Mouse (Mus musculus) kidney, embryonic 14.5 days (tissue): ENCODE data around the gene Map3k15. TPM values are rescaled to one million over a fixed set of nuclear protein-coding genes. Genes with fewer than 3 reads are reported as not detected.

Experiments
- ATAC-seq: fragments of 200-750 bp; cut with Nextera tagmentation; 2 replicates; pipeline ENCODE4 v1.8.0; 2017; ENCODE audit warnings: moderate number of reproducible peaks, mild to moderate bottlenecking, moderate TSS enrichment, moderate library complexity; ENCODE audit not compliant: low FRiP score, low TSS enrichment
- H3K27ac ChIP-seq: fragments of 300-500 bp; sonication (generic); 2 replicates; pipeline ENCODE4 v1.5.1; 2014; ENCODE audit warnings: low read depth, mild to moderate bottlenecking, low read length, moderate library complexity, mixed read lengths
- H3K27me3 ChIP-seq: fragments of 300-500 bp; sonication (generic); 2 replicates; pipeline ENCODE4 v1.6.1; 2014; ENCODE audit warnings: mild to moderate bottlenecking, low read length; ENCODE audit not compliant: control insufficient read depth, insufficient read depth
- H3K36me3 ChIP-seq: fragments of 300-500 bp; sonication (generic); 2 replicates; pipeline ENCODE4 v1.6.1; 2014; ENCODE audit warnings: low read length, mixed read lengths; ENCODE audit not compliant: control insufficient read depth, insufficient read depth
- H3K4me1 ChIP-seq: fragments of 300-500 bp; sonication (generic); 2 replicates; pipeline ENCODE4 v1.6.1; 2014; ENCODE audit warnings: low read length, mixed read lengths; ENCODE audit not compliant: control insufficient read depth, insufficient read depth
- H3K4me2 ChIP-seq: fragments of 300-500 bp; sonication (generic); replicated peaks from 2 replicates; pipeline ENCODE4 v1.6.1; 2014; ENCODE audit warnings: low read depth, mild to moderate bottlenecking, low read length
- H3K4me3 ChIP-seq: fragments of 300-500 bp; sonication (generic); 2 replicates; pipeline ENCODE4 v1.5.1; 2014; ENCODE audit warnings: mild to moderate bottlenecking, low read length
- H3K9ac ChIP-seq: fragments of 300-500 bp; sonication (generic); 2 replicates; pipeline ENCODE4 v1.6.1; 2014; ENCODE audit warnings: low read depth, mild to moderate bottlenecking, low read length, moderate library complexity
- H3K9me3 ChIP-seq: fragments of 300-500 bp; sonication (generic); 2 replicates; pipeline ENCODE4 v1.6.1; 2016; ENCODE audit warnings: low read length; ENCODE audit not compliant: control insufficient read depth
- WGBS: fragments of 180-500 bp; shearing (Covaris S2); extraction: QIAGEN DNeasy Blood & Tissue Kit; methylation state at CpG from one replicate; pipeline ENCODE4 v1.1.7; 2014; 5-methylcytosine and 5-hydroxymethylcytosine counted together
- polyA plus RNA-seq: library from polyadenylated mRNA; unstranded; fragments of >200 nt; fragmentation: Nextera tagmentation; extraction: Ambion mirVana; gene quantifications from 2 replicates; pipeline ENCODE4 v1.2.1, GENCODE M21; 2014

The Map3k15 gene
- polyA plus RNA-seq, 1 experiment from 2014 or later: 0.34 TPM

DNA sequence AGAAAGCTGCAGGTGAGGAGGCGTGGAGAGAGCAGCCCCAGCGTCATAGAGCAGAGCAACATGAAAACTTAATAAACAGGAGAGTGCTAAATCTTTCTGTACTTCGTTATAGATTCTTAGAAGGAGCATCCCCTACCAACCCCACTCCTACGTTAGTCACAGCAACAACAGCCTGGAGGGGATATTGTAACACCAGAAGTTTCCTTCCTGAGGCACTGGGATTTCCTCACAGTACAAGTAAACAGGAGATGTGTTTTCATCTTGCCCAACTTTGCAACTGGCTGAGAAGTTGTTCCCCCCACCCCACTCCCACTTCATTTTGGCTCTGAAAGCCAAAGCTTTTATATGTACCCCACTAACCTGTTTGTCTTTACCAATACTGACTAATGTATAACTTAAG, 119.6 kb downstream of the Map3k15 start:
- Histone ChIP-seq H3K4me1 (no peaks in the 10 kb centered on the region), H3K9ac (no peak overlapping the region), H3K27ac (no peak overlapping the region), H3K9me3 (no peaks in the 10 kb centered on the region), H3K4me3 (no peak overlapping the region), H3K36me3 (no peaks in the 10 kb centered on the region), H3K4me2 (no peak overlapping the region), H3K27me3 (no peaks in the 10 kb centered on the region)
- no peak for ATAC-seq
- 67% methylated on average over 4 of the region's 4 CpGs for WGBS

DNA sequence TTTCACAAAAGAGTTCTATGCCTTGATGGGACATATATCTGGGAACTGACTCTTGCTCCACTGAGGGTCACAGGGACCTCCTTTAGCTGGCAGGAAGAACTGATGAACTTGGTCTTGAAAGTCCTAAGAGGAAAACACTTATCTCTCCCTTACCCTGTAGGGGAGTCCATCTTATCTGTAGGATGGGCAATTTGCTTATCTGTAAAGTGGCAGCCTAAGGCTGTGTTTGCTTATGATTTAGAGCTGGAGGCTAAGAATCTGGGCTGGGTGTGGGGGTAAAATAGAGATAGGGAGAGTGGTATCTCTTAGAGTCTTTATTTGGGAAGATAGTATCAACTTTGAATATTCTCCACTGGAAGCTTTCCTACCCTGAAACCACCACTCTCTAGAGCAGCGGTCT, 125.5 kb downstream of the Map3k15 start:
- Histone ChIP-seq H3K36me3 (0 out of 2 replicates have a peak, but pooled peaks cover 2% of the 10 kb centered on the region), H3K9ac (no peak overlapping the region), H3K9me3 (no peaks in the 10 kb centered on the region), H3K4me3 (no peak overlapping the region), H3K4me2 (no peak overlapping the region), H3K27ac (no peak overlapping the region), H3K27me3 (no peaks in the 10 kb centered on the region), H3K4me1 (no peaks in the 10 kb centered on the region)
- no peak for ATAC-seq
- 94% methylated on average over 1 of the region's 1 CpGs for WGBS

DNA sequence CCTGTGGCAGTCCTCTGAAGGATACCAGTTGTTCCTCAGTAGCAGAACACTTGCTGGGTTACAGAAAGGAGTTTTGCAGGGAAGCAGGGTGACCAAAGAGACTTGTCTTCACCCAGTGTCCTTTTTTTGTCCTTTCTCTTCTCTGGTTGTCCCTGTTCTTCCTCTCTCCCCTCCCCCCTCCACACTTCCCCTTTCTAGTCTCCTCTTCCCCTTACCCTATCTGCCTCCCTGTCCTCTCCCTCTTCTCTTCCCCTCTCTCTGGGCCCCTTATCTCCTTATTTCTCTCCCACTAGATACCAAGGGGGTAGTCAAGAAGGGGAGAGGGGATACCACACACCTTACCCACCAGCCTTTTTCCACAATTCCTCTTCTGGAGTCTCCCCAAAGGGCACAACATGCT, 127.8 kb downstream of the Map3k15 start:
- no peak overlapping the region for H3K4me3 ChIP-seq
- H3K9me3 ChIP-seq: no peaks in the 10 kb centered on the region
- peaks cover 3% of the 10 kb centered on the region; the same call in 1 of the 2 replicates for H3K36me3 ChIP-seq
- no peak overlapping the region for H3K9ac ChIP-seq
- no peaks in the 10 kb centered on the region for H3K27me3 ChIP-seq
- ATAC-seq: no peak
- no peaks in the 10 kb centered on the region for H3K4me1 ChIP-seq
- no peak overlapping the region for H3K27ac ChIP-seq
- H3K4me2 ChIP-seq: no peak overlapping the region

DNA sequence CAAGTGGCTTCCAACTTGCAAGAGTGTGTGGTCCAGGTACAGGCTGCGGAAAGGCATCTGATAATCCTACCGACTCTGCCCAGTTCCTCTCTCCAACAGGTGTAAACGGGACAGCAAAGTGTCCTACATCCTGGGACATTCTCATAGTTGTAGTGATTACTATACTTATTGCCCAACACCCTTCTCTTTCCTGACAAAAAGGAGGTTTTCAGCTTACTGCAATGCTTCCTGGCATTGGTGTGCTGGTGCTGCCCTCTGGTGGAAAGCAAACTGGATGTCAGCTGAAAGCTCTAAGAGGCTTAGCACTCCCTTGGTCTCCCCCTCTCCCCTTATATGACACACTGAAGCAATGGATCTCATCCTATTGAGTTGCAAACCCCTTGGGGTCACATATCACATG, 128.4 kb downstream of the Map3k15 start:
- H3K36me3 ChIP-seq: peaks cover 7% of the 10 kb centered on the region; the same call in 1 of the 2 replicates
- H3K9me3 ChIP-seq: no peaks in the 10 kb centered on the region
- no peak overlapping the region for H3K27ac ChIP-seq
- no peak overlapping the region for H3K4me2 ChIP-seq
- no peaks in the 10 kb centered on the region for H3K27me3 ChIP-seq
- no peaks in the 10 kb centered on the region for H3K4me1 ChIP-seq
- H3K9ac ChIP-seq: no peak overlapping the region
- 78% methylated on average over 3 of the region's 3 CpGs for WGBS
- no peak overlapping the region for H3K4me3 ChIP-seq
- 0 out of 2 replicates have a peak, but pooled peaks have one; percentile 39 for ATAC-seq

DNA sequence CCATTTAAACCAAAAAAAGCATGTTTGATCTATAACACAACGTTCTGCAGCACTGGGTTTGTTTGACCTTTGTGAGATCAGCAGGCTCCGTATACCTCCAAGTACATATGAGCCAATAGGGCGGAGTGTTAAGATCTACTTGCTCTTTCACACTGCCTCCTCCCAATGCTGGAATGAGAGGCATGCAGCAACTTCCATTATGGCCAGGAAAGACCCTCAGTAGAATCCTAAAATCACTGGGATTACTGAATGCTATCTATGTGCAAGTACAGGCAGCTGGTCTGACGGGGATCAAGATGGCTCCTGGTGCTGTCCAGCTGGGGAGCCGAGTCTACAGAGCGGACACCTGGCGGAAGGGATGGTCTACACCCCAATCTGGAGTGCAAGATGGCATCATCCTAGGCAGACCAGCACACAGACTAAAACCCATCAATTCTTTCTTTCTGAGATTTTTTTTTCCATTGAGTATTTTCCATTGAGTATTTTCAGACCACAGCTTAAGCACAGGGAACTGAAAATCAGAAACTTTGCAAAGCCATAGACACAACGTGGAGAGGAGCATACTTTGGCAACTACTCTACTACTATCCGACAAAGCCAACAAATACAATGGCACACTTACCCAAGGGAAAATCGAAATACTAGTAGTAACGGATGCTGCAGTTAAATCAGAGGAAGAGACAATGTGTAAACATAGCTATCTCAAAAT, 146.1 kb downstream of the Map3k15 start:
- no peaks in the 10 kb centered on the region for H3K4me1 ChIP-seq
- no peak overlapping the region for H3K4me3 ChIP-seq
- ATAC-seq: no peak
- no peak overlapping the region for H3K27ac ChIP-seq
- no peaks in the 10 kb centered on the region for H3K9me3 ChIP-seq
- no peak overlapping the region for H3K4me2 ChIP-seq
- WGBS: 84% methylated on average over 11 of the region's 11 CpGs
- peaks cover 10% of the 10 kb centered on the region for H3K36me3 ChIP-seq
- H3K9ac ChIP-seq: no peak overlapping the region
- no peaks in the 10 kb centered on the region for H3K27me3 ChIP-seq

DNA sequence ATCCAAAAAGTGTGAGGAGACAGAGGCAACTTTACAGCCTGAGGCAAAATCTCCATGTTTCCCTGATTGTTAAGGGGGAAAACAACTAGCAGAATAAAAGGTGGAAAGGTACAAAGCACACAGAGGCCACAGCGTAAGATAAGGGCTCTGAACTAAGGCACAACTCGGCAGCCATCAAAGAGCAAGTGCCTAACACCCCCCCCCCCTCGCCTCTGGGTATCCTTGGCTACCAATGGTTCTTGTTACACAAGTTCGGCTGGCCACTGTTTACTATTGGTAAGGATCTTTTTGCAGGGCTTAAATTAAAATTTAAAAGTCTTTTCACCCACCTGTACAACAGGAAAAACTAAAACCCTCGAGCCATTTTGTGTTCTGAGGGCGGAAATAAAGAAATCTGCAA, 147.5 kb downstream of the Map3k15 start:
- Histone ChIP-seq H3K27me3 (no peaks in the 10 kb centered on the region), H3K9me3 (no peaks in the 10 kb centered on the region), H3K36me3 (peaks cover 3% of the 10 kb centered on the region; the same call in 1 of the 2 replicates), H3K4me3 (peak overlapping the region; percentile 62; the same call in 1 of the 2 replicates), H3K27ac (no peak overlapping the region), H3K4me2 (peak overlapping the region; percentile 55), H3K9ac (no peak overlapping the region), H3K4me1 (no peaks in the 10 kb centered on the region)
- no peak for ATAC-seq
- 48% methylated on average over 6 of the region's 6 CpGs for WGBS

DNA sequence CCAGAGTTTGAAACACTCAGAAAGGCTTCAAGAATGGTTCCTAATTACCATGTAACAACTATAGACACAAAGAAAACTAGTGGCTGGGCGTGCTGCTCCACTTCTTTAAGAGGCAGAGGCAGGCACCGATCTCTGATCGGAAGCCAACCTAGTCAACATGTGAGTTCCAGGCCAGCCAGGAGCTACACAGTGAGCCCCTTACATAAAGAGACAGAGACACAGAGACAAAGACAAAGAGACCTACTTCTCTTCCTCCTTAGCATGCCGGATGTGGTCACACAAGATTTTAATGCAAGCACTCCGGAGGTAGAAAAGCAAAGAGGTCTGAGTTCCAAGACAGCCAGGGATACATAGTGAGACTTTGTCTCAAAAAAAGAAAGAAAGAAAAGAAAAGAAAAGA, 147.9 kb downstream of the Map3k15 start:
- Histone ChIP-seq H3K9ac (no peak overlapping the region), H3K4me1 (no peaks in the 10 kb centered on the region), H3K9me3 (no peaks in the 10 kb centered on the region), H3K36me3 (peaks cover 3% of the 10 kb centered on the region; the same call in 1 of the 2 replicates), H3K4me2 (peak overlapping the region; percentile 55), H3K4me3 (peak overlapping the region; percentile 62; the same call in 1 of the 2 replicates), H3K27ac (no peak overlapping the region), H3K27me3 (no peaks in the 10 kb centered on the region)
- 41% methylated on average over 5 of the region's 5 CpGs for WGBS
- ATAC-seq: no peak

DNA sequence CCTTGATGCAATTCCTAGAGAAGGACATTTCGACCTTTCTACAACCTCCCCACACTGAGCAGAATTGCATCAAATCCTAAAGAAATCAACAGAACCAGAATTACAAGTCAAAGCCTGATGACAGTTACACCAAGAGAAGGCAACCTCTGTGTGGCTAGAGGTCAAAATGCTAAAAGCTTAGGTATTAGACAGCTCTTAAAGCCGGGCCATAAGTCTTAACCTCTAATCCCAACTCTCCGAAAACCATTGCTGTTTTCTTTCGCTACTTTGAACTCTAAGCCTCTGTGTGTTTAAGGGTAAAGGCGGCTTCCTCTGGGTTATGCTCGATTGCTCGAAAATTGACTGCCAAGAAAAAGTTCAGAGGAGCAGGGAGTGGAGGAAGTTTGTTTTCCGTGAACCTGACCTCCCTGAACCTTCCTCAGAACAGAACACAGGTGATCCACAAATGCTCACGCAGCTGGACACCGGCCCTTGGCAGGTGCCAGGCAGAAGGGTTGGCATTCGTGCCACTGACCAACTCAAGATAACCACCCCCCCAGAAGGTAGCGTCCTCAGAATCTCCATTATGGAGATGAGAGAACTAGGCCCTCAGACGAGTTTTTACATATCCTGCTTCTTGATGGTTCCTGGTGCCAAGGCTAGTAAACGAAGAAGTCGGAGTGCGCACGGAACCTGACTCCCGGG, 149.1 kb downstream of the Map3k15 start:
- peak overlapping the region; percentile 70 for H3K9ac ChIP-seq
- H3K4me2 ChIP-seq: peak overlapping the region; percentile 55
- H3K27me3 ChIP-seq: no peaks in the 10 kb centered on the region
- WGBS: 35% methylated on average over 18 of the region's 18 CpGs
- H3K9me3 ChIP-seq: no peaks in the 10 kb centered on the region
- 0 out of 2 replicates have a peak overlapping the region, but pooled peaks have one; percentile 93 for H3K27ac ChIP-seq
- H3K36me3 ChIP-seq: no peaks in the 10 kb centered on the region
- ATAC-seq: 0 out of 2 replicates have a peak, but pooled peaks have one; percentile 8
- peak overlapping the region; percentile 62 for H3K4me3 ChIP-seq
- H3K4me1 ChIP-seq: no peaks in the 10 kb centered on the region
